Mouse (Mus musculus): ENCODE results near the gene 9930111J21Rik2.
"Not testable (repeated sequence)": the region's sequence is repeated elsewhere in the genome, so short reads cannot be mapped to it uniquely, and the experiment has no call there.

DNA sequence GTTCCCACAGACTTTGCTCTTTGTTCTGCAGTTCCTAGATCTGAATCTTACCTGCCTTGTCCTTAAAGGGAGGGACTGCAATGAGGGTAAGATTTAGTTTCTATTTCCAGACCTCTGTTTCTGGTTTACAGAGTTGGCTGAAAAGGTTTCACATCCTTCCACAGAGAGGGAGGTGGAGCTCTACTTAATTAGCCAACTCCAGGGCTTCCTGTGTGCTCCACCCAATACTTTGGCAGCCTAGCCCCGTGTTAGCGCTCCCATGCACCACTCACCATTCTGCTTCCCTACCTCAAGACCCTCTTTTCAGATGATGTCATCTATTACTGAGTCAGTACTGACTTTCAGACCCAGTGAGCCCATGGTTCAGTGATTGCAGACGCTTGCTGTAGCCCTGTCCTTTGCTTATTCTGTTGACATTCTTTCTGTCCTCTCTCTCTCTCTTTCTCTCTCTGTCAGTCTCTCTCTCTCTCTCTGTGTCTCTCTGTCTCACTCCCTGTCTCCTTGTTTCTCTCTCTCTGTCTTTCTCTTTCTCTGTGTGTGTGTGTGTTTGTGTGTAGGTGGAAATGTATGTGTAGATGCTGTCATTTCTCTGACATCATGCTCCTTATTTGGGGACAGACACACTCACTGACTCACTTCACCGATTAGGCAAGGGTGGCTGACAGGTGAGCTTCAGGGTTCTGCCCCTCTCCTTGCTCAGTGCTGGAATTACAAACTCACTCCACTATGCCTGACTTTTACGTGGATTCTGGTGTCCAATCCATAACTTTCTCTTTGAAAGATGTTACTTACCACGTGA, at the start of gene 9930111J21Rik2:
- TF ChIP-seq CTCF (conservative IDR thresholded peaks at IDR 0.05; ENCODE audit: low read length); NANOG (IDR thresholded peaks at IDR 0.05; ENCODE audit: borderline replicate concordance, low read length); POU5F1 (IDR thresholded peaks at IDR 0.05; ENCODE audit: borderline replicate concordance, low read length): not testable (repeated sequence)
